Mouse (Mus musculus): ENCODE results near the gene Tent4b.

The Tent4b gene

DNA sequence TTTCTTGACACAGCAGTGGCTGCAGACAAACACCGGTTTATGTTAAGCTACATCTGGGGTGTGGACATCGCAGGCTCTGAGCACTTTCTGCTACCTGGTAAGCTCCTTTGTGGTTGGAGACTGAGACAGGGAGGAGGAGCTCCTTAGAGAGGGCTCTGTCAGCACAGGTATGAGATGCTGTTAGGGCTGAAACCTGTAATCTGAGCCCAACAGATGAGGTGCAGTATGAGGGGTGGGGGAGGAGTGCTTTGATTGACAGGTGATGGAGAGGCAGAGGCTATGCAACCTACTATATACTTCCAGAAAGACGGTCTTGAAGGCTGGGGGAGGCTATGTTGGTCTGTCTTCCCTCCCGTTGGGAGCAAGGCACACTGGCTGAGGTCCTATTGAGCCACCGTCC lies 80.2 kb downstream of the Tent4b start:
- DNase-seq (ENCODE audit: low read depth, low spot score), result no peak

DNA sequence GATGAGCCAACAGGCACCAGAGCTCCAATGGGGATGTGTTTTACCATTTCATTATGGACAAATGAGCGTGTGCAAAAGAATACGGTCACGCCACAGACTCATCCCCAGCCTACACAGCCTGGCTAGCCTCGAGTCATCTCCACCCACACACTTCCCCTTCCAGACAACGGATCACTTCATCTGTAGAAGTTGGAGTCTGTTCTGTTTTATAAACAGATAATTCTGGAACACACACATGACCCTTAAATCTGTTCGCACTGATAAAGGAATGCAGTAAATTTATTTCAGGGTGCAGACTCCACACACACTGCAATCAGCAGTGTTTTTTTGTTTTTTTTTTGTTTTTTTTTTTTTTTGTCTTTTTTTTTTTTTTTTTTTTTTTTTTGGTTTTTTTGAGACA lies 80.7 kb downstream of the Tent4b start:
- DNase-seq (ENCODE audit: low read depth, low spot score), result peak; percentile 71

DNA sequence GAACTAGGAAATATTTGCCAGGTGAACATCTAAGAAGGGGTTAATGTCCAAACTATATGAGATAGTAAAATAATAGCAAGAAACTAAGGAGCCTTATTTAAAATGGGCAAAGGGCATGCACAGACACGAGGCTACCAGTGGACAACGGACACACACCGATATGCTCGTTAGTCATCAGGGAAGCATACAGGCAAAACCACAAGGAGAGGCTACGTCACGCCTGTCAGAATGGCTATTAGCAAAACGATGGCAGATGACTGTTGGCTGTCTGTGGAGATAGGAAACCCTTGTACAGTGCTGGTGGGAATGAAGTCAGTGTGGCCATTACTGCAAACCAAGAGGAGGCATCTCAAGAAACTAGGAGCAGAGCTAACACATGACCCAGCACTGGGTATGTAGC lies 81.9 kb downstream of the Tent4b start:
- no peak for DNase-seq (ENCODE audit: low read depth, low spot score)

DNA sequence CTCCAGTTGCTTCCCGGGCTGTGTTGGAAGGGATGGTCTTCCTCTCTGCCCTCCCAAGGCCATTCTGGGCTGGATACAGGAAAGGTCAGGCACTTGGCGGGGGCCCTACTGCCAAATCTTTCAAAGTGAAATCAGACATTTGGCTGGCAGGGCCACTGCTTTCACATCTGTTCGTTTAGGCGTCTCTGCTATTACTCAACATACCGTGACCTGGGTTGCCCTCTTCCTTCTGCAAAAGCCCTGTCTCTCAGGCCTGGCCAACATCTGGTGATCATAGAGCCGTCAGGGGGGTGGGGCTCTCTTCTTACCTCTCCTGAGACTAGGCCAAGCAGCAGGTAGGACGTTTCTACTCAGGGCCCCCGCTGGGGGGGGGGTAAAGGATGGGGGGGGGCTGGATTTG lies 83.7 kb downstream of the Tent4b start:
- DNase-seq (ENCODE audit: low read depth, low spot score), result no peak

DNA sequence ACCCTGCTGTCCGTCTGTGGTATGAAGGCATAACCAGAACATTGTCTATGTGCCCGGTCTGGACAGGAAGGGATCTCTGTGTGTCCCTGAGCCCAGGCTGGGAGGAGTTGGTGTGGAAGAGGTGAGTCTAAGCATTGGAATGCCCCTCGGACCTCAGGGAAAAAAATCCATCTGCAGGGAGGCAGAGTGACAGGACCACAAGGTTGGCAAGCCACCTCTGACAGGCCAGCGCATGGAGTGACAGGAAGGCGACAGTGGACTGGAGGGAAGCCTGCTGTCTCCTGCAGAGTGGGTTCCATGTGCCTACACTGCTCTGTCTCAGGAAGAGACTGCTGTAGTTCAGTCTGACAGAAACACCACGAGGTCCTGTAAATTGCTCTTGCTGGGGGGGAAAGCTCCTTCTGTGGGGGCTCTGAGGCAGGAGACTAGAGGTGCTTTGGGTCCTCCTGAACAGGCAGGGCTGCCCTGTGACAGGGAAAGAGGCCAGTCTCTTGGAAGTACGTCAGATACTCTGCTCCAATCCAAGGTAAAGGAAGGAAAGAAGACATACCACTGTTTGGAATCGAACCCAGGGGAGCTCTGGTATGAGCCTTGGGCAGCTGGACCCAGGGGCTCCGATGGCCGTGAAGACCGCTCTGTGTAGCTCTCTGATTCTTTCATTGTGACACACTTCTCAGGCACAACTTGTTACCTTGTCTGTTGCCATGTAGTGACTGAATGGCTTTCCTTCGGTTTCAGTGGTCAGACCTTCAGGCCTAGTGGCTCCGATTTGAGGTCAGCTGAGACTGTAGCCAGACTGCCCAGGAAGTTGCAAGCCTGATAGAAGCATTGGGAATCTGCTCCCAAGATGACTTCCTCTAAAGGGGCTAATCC lies 84.5 kb downstream of the Tent4b start:
- no peak for DNase-seq (ENCODE audit: low read depth, low spot score)

DNA sequence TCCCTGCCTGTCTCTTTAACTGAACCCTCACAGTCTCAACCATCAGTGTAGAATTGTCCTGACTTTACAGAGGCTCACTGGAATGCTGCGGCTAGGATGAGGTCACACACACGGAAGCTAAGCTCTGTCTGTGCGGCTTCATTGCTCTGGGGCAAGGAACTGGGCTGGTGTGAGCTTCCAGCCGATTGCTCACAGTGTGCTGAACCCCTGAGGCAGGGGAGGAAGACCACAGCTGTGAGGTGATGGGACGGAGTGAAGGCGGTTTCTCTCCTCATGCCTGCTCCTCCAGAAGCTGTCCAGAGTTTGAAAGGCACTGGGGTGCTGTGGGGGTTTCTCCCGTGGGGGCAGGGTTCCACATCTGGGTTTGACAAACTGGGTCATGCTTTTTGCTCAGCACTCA lies 85.7 kb downstream of the Tent4b start:
- DNase-seq (ENCODE audit: low read depth, low spot score), result no peak

DNA sequence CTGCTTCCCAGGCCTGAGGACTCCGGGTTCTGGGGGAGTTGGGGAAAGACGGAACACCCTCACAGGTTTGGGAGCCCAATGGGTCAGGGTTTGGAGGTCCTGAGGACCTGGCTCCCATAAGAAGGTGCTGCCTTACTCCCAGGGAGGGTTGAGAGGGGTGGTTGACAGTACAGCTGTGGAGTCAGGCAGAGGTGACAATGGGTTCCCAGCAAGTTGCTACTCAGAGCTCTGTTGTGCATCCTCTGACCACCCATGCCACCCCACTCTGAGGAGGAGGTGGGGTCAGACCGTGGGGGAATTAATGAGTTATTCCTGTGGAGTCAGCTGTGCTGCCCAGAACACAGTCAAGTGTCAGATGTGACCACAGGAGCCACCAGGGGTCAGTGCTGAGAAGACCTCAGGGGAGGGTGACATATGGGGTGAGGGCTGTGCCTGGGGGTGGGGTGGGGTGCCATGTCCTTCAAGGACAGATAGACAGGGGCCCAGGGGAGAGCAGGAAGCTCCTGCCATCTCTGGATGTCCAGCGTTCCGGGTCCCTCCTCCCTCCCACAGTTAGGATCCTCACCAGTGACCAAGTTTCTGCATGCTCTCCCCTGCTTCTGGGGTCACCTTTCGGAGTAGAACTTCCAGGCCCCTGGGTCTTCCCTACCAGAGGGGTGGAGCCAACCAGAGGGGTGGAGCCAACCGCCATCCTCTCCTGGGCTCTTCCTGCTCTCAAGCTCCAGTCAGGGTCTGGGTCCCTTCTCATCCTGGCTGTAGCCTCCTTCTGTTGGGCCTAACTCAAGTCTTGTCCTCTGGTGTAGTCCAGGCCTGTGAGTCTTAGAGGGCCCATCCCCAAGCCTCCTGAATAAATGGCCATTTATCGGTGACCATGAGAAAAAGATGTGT lies 86.7 kb downstream of the Tent4b start:
- DNase-seq (ENCODE audit: low read depth, low spot score), result peak; percentile 33

DNA sequence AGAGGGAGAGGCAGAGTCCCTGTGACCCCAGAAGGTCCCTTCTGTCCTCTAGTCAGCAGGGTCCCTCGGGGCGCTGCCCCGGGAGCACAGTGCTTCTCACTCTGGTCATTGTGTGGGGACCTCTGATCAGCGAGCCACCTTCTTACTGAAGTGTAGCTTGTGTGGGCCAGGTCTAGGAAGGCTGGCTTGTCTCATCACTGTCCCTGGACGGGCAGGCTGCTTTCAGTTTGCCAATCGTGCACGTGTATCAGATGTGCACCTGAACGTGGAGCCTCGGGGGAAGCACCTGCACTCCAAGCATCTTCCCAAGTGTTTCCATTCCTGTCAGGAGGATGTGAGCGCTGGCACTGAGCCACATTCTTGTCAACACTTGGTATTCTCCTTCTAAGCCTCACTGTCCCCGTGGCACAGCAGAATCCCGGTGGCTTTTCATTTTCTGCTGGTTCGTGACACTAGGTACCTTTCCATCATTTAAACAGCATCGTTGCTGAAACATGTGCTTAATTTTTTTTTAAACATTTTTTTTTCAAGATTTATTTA lies 87.5 kb downstream of the Tent4b start:
- DNase-seq (ENCODE audit: low read depth, low spot score), result no peak

DNA sequence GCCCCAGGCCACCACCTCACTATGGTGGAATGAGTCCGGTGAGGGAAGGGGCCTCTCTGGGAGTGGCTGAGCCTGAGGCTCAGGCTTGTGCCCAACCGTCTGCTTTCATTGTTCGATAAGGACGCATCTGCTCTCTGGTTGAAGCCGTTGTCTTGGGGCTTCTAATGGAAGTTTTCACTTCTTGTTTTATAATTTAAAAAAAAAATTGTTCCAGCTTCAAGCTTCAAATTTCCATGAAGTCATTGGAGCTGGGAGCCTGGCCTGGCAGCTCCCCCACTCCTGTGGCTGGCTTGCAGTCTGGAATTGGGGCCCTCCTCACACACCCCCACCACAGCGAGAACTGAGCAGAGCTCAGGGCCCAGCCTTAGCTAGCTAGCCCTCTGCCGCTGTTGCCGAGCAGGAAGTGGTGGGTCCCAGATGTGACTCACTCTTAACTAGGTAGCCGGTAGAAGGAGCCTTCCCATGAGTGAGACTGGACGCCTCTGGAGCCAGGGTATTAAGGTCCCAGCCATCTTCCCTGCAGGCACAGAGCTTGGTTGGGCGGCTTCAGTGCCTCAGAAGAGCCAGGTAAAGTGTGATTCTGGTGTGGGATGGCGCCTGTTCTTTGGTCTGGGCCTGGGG lies 89.7 kb downstream of the Tent4b start:
- peak; percentile 79 for DNase-seq (ENCODE audit: low read depth, low spot score)

DNA sequence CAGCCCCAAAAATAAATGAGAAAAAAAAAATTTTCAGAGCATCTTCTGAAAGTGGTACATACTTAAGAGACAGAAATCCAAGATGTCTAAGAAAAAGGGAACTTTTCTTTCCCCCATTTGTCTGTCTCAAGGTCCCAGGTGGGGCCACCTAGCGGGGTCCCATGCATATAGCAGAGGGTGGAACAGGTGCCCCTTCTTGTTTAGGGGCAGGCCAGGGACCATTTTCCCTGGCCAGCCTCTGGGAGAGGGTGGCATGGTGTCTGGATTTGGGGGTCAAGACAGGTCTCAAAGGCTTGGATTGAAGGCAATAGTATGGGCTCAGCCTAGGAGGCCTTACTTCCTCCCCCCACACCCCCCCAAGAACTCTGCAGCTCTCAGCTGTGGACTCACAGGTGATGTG lies 90.9 kb downstream of the Tent4b start:
- DNase-seq (ENCODE audit: low read depth, low spot score), result peak; percentile 62

DNA sequence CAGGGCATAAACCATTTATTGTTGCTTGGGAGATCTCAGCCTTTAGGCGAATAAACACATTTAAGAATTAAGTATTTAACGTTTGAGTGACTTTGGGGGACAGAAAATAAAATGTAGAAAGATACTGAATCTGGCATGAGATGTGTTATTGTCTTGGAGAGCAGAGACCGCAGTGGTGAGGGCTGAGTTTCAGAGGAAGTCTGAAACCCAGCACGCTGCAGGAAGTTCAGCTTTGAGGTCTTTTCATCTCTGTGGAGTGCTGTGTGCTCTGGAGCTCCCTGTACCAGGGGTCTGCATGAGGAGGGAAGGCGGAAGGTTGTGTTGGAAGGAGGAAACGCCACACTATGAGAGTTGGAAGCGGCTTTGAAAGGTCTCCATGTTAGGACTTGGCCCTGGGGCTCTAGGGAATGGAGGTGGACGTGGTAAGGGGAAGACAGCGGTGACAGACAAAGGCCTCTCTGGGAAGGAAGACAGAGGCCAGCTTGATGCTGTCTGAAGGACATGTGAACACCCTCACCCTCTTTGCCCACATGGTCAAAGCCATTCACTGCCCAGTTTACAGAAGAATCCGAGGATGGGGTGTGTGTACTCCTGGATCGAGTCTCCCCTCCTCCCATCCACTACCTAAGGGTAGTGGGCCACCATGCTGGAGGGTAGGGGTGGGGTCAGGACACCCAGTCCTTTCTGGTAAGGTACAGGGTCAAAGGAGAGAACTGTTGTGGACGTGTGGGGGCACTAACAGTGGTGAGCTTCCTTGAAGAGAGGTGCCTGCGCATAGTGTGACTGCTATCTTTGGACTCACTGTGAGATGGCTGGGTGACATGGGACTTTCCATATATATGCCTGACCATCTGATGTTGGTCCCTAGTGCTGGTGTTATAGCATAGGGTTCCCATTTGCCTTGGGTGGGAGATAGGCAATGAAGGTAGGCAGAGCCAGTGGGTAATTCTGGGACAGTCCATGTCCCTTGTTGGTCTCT lies 91.6 kb downstream of the Tent4b start:
- DNase-seq (ENCODE audit: low read depth, low spot score), result peak; percentile 73

DNA sequence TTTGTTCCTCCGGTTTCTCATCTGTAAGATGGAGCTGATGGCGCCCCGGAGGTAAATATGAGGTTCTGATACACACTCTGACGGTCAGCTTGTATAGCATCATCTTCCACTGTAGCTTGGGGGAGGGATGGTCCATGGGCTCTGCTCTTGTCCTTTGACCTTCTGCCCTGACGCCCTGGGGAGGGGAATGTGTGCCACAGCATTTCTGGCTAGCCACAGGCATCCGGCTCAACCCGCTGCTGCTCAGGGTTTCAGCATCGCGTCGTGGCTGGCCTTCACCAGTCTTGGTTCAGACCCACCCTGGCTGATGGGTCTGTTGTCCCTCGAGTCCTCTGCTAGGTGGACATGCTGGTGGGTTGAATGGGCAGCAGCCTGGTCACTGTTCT lies 92.3 kb downstream of the Tent4b start:
- DNase-seq (ENCODE audit: low read depth, low spot score), result peak; percentile 53

DNA sequence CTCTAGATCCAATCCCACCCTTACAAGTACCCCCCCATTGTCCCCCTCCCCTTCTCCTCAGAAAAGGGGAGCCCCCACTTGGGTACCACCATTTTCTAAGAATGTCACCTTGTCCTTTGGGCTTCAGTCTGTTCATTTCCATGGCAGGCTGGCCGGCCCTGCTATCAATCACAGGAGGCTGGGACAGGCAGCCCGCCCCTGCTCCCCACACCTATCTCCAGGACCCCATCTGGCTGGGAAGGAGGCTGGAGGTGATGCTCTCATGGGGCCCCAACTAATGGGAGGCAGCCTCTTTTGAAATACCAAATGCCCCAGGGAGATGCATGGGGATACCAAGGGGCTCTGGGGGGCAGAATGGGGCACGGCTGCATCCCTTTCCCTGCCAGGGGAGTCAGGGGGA lies 93.9 kb downstream of the Tent4b start:
- no peak for DNase-seq (ENCODE audit: low read depth, low spot score)

DNA sequence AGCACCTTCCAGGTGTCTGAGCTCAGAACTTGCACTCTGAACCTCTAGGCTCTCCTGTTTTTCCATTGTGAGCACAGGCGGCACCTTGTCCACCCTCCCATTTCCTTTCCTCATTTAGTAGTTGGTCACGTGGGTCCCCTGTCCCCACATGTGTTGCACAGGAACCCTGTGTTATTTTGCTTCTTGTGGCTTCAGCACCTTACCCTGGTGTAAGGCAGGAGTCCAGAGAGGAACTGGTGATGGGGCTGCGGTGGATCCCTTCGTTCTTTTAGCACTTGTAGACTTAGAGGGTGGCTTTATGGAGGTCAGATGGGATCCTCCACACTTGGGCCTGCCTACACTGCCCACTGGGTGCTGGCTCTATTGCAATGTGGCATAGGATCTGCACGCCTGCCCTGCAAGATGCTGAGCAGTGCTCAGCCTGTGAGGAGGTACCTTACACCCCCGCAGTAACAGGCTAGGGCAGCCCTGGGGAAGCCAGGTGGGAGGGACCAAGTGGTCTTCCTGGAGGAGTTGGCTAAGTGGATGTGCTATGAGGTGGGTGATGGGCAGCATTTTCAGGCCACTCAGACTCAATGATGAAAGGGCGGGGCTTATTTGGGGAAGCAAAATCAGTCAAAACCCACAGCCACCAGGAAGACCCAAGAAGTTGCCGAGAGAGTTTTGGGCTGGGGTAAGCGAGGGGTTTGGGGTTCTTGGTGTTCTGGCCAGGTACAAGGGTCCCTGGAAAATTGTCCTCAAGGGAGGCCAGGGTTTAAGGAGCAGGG lies 94.8 kb downstream of the Tent4b start:
- DNase-seq (ENCODE audit: low read depth, low spot score), result peak; percentile 75

DNA sequence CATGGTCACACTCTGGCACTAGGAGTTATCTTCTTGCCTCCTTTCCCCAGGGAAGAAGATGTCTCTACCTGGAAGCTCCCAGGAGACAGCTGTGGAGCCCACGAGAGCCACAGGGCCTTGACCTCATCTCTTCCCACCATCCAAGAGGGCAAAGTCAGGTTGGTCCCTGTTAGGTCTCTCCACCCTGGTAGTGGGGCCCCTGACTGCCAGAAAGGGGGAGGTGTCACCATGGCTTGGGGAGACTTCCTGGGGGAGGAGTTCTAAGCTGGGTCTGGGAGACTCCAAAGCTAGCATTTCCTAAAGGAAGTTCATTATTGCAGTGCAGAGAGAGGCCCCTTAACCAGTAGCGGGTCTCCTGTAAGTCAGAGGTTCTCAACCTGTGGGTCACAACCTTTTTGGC lies 96.0 kb downstream of the Tent4b start:
- no peak for DNase-seq (ENCODE audit: low read depth, low spot score)

DNA sequence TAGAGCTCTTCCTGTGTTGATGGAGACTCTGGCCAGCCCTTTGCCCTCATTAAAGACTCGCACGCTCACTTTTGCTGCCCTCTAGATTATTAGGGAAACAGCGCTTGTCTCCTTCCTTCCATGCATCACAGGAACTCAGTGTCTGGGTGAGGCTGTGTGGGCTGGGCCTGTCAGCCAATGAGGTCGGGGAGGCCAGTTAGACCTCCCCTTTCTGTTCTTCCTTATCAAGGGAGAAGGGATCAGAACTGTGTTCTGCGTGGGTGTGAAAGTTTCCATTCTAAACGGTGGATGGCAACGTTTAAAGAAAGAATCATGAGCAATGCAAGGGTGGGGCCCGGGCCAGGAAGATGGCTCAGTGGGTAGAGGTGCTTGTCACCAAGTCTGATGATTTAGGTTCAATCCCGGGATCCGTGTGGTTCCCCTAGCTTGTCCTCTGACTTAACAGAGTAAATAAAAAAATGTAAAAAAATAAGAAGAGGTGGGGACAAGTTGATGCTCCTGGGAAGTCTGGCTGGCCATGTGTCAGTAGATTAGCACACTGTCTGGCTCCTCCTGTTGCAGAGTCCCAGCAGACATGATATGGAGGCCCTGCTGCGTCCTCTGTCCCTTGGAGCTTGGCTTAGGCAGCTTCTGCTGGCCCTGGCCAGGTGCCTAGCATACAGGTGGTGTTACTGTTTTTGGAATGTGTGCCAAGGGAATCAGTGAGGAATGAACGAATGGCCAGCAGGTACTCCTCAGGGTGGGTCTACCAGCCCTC lies 99.1 kb downstream of the Tent4b start:
- peak; percentile 87 for DNase-seq (ENCODE audit: low read depth, low spot score)

DNA sequence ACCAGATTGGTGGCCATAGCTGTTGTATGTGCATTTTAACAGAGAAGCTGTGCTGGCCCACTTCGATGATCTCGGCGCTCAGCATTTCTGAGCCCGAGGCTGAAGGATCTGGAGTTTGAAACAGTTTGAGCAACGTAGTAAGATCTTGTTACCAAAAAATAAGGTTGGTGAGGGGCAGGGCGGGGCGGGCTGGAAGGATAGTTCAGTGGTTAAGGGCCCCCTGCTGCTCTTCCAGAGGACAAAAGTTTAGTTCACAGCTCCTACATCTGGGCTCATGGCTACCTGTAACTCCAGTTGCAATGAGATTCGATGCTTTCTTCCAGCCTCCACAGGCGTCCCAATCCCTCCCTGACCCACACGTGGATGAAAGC lies 99.7 kb downstream of the Tent4b start:
- no peak for DNase-seq (ENCODE audit: low read depth, low spot score)

DNA sequence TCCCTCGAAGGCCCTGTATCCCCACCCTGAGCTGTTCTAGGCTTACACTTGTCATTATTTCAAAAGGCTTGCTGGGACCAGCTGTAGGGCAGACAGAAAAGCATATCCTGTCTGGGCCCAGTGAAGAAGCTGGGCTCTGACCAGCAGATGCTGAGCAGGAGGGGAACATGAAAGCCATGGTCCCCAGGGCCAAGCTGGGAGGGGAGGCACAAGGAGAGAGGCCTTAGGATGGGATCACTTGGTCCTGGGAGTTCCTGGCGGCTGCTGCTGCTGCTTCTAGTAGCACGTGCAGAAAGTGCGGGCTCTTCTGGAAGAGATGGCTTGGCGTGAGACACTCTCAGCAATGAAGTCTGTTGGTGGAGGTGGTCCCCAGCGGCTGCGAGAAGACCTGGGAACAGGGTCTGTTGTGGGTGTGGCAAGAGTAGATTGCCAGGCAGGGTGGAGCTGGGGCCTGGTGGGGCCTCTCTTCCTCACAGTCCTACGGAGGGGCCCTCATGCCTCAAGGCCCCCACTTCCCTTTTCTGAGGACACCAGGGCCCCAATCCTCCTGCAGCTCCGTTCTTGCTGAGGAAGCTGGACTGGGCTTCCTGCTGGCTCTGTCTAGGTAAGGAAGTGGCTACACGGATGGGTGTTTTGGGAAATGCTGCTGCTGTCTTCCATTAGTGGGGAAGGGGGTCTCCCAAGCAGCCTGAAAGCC lies 101.0 kb downstream of the Tent4b start:
- DNase-seq (ENCODE audit: low read depth, low spot score), result no peak

Measured in CD4-positive helper T cell, adult 2 months (primary cell).